Mouse (Mus musculus): ENCODE measurements around the gene Slc6a6. TPM values are rescaled to one million over a fixed set of nuclear protein-coding genes. Genes with fewer than 3 reads are reported as not detected.
A peak's percentile ranks its signal among the peaks of the same experiment; 100 is the strongest.

The Slc6a6 gene
- polyA plus RNA-seq, 1 experiment from 2014 or later: 48.4 TPM

DNA sequence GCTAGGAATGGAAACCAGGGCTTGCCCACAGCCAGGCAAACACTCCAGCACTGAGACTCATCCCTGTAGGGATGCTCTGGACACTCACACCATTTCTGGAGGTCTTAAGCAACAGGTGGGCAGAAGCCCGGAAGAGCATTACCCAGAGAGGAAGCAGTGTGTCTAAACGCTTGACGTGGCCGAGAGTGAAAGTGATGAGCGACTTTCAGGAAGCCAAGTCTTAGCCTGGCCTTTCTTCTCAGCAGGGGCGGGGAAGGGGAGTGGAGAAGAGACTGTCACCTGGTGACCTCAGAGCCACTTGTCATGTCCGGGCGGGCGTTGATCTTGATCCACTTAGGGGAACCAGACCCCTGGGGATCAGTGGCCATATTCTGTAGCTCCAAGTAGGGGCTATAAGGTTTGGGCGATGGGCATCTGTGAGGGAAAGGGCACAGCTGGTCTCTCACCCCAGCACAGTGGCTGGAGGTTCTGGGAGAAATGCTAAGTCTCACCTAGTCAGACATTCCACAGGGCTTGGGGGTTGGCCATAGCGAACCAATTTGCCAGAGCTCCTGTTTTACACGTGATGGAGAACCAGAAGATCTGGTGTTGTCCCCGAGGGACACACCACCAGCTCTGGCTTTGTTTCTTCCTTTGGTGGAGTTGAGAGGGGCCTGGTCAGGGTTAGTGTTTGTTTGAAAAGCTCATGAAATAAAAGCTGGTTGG lies 22.4 kb downstream of the Slc6a6 start:
- Histone ChIP-seq H3K4me3 (no peak overlapping the region), H3K4me1 (peaks cover 10% of the 10 kb centered on the region), H3K27me3 (no peaks in the 10 kb centered on the region), H3K4me2 (no peak overlapping the region), H3K36me3 (peaks cover 4% of the 10 kb centered on the region; the same call in 1 of the 2 replicates), H3K27ac (no peak overlapping the region), H3K9ac (no peak overlapping the region), H3K9me3 (peaks cover 6% of the 10 kb centered on the region; the same call in 1 of the 2 replicates)
- 52% methylated on average over 13 of the region's 13 CpGs for WGBS
- 0 out of 2 replicates have a peak, but pooled peaks have one; percentile 19 for ATAC-seq (ENCODE audit: borderline replicate concordance, extremely low read depth, low FRiP score, low TSS enrichment)

DNA sequence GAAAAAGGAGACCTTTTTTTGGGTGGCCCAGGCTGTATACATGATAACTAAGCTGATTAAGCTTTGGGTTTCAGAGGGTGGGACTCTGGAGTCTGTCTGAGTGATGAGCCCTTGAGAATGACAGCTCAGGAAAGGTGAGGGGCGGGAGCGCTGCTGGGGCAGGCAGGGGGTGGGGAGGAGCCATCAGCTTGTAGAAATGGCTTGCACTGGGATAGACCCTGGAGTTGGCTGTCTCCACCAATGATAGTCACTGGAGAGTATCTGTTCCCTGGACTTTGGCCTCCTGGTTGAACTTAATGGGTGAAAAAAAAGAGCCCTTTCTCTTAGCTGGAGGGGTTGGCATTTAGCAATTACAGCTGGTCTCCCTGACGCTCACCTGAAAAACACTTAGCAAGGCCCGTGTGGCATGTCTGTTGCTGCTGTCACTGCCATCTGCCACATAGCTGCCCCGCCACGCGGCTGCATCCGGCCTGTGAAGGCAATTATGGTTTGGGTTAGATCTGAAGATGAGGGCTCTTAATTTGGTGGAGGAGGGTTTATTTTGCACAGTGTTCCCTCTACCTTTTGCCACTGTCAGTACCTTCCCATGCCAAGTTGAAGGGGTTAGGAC lies 23.5 kb downstream of the Slc6a6 start:
- peaks cover 12% of the 10 kb centered on the region for H3K4me1 ChIP-seq
- H3K9ac ChIP-seq: no peak overlapping the region
- H3K27me3 ChIP-seq: no peaks in the 10 kb centered on the region
- no peak overlapping the region for H3K4me3 ChIP-seq
- H3K9me3 ChIP-seq: peaks cover 6% of the 10 kb centered on the region; the same call in 1 of the 2 replicates
- H3K27ac ChIP-seq: no peak overlapping the region
- peaks cover 8% of the 10 kb centered on the region; the same call in 1 of the 2 replicates for H3K36me3 ChIP-seq
- no peak overlapping the region for H3K4me2 ChIP-seq
- 72% methylated on average over 8 of the region's 8 CpGs for WGBS
- ATAC-seq (ENCODE audit: borderline replicate concordance, extremely low read depth, low FRiP score, low TSS enrichment): no peak

DNA sequence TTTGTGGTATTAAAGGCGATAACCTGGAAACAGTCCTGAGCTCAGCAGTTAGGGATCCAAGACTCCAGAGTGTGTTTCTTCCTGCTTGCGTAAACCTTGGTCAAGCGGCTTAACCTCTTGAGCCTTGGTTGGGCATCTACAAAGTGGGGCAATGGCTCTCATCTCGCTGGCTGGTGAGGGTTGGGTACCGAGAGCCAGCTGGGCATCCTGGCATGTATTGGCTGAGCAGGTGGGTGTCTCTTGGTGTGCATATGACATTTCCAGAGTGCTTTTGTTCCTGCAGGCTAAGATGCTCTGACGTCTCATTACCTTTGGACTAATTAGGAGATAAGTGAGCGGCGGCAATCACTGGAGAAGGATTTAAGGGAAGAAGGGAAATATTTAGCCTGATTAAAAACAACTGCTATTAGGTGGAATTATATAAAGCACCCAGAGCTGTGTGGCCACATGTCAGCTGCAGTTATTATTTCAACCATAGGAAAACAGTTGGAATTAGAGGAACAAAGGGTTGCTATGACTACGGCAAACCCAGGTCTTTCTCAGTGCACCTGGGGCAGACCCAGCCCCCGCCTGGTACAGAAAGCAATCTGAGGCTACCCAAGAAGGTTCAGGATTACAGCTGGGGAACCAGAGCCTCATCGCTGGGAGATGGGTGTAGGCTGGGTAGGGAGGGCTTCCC lies 24.2 kb downstream of the Slc6a6 start:
- peaks cover 19% of the 10 kb centered on the region for H3K4me1 ChIP-seq
- 82% methylated on average over 11 of the region's 11 CpGs for WGBS
- ATAC-seq (ENCODE audit: borderline replicate concordance, extremely low read depth, low FRiP score, low TSS enrichment): no peak
- no peak overlapping the region for H3K27ac ChIP-seq
- no peak overlapping the region for H3K4me3 ChIP-seq
- H3K9ac ChIP-seq: no peak overlapping the region
- H3K9me3 ChIP-seq: peaks cover 6% of the 10 kb centered on the region; the same call in 1 of the 2 replicates
- no peak overlapping the region for H3K4me2 ChIP-seq
- peaks cover 8% of the 10 kb centered on the region; the same call in 1 of the 2 replicates for H3K36me3 ChIP-seq
- H3K27me3 ChIP-seq: no peaks in the 10 kb centered on the region

DNA sequence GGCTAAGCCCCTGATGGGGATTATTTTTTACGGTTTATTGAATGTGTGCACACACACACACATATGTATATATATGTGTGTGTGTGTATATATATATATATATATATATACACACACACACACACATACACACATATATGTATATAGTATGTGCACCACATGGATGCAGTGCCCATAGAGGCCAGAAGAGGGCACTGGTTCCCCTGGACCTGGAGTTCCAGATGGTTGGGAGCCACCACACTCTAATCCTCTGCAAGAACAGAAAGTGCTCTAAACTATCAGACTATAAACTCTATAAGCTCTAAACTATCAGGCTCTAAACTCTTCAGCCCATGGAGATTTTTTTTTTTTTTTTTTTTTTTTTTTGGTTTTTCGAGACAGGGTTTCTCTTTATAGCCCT lies 25.1 kb downstream of the Slc6a6 start:
- no peak for ATAC-seq (ENCODE audit: borderline replicate concordance, extremely low read depth, low FRiP score, low TSS enrichment)
- Histone ChIP-seq H3K4me3 (no peak overlapping the region), H3K4me1 (peaks cover 27% of the 10 kb centered on the region), H3K9ac (no peak overlapping the region), H3K27ac (no peak overlapping the region), H3K36me3 (peaks cover 7% of the 10 kb centered on the region; the same call in 1 of the 2 replicates), H3K27me3 (no peaks in the 10 kb centered on the region), H3K4me2 (no peak overlapping the region), H3K9me3 (peaks cover 6% of the 10 kb centered on the region; the same call in 1 of the 2 replicates)
- 83% methylated on average over 2 of the region's 2 CpGs for WGBS

DNA sequence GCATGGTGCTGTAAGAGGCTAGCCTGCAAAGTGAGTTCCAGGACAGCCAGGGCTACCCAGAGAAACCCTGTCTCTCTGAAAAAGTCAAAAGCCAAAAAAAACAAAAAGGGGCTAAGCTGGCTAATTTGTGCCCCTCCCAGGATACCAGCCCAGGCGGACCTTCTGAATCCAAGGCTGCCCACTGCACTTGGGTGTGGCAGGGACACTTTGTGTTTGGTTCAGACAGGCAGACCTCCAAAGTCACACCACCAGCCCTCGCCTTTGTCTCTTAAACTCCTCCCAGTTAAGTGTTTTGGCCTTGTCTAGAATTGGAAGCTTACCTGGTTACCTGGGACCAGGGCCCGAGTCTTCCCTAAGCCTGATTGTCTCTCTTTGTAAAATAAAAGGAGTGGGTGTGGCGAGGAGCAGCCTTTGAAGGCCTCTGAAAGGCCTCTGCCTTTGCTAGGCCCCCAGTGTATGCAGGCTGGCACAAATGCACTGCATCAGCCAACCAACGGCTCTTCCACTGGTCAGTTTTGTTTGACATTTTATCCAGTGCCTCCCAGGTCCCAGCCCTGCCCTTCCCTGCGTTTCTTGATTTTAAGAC lies 26.6 kb downstream of the Slc6a6 start:
- no peak overlapping the region for H3K9ac ChIP-seq
- no peak for ATAC-seq (ENCODE audit: borderline replicate concordance, extremely low read depth, low FRiP score, low TSS enrichment)
- WGBS: 73% methylated on average over 6 of the region's 6 CpGs
- no peak overlapping the region for H3K27ac ChIP-seq
- peaks cover 30% of the 10 kb centered on the region for H3K4me1 ChIP-seq
- no peaks in the 10 kb centered on the region for H3K27me3 ChIP-seq
- peaks cover 4% of the 10 kb centered on the region; the same call in 1 of the 2 replicates for H3K36me3 ChIP-seq
- H3K9me3 ChIP-seq: peaks cover 6% of the 10 kb centered on the region; the same call in 1 of the 2 replicates
- H3K4me3 ChIP-seq: no peak overlapping the region
- H3K4me2 ChIP-seq: no peak overlapping the region

DNA sequence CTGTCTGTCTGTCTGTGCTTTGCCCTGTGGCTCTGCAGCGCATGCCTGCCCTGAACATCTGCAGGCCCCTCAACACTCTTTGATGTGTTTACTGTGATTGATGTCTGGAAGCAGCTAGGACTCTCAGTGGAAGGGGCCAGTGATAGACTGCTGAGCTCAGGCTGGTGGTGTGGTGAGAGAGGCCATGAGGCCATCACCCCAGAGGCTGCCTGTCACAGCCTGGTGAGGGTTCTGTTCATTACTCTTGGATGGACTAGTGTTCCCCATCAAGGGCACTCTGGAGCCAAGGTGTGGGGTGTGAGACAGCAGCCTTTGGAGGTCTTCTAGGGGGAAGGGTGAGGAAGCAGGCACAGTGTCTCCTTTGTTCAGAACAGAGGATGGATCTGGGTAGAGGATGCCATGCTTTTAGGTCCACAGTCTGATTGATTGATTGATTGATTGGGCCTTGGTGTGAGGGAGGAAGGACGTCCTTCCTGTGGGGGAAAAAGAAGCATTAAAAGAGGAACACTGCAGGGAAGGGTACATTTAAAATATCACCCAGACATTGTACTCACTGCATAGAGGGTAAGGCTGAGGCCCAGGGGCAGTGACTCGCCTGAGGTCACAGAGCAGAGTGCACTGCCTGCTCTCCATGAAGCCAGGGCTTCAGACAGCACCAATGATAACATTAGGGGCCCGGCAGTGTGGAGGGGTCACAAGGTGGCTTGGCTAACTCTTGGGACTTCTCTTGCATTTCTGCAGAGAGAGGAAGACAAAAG lies 28.4 kb downstream of the Slc6a6 start:
- peaks cover 21% of the 10 kb centered on the region for H3K4me1 ChIP-seq
- H3K36me3 ChIP-seq: peaks cover 4% of the 10 kb centered on the region; the same call in 1 of the 2 replicates
- H3K4me2 ChIP-seq: 0 out of 2 replicates have a peak overlapping the region, but pooled peaks have one; percentile 12
- no peak overlapping the region for H3K9ac ChIP-seq
- no peak overlapping the region for H3K4me3 ChIP-seq
- peaks cover 6% of the 10 kb centered on the region; the same call in 1 of the 2 replicates for H3K9me3 ChIP-seq
- 31% methylated on average over 4 of the region's 4 CpGs for whole genome bisulfite sequencing
- H3K27ac ChIP-seq: peak overlapping the region; percentile 76
- 0 out of 2 replicates have a peak, but pooled peaks have one; percentile 9 for ATAC-seq (ENCODE audit: borderline replicate concordance, extremely low read depth, low FRiP score, low TSS enrichment)
- no peaks in the 10 kb centered on the region for H3K27me3 ChIP-seq

DNA sequence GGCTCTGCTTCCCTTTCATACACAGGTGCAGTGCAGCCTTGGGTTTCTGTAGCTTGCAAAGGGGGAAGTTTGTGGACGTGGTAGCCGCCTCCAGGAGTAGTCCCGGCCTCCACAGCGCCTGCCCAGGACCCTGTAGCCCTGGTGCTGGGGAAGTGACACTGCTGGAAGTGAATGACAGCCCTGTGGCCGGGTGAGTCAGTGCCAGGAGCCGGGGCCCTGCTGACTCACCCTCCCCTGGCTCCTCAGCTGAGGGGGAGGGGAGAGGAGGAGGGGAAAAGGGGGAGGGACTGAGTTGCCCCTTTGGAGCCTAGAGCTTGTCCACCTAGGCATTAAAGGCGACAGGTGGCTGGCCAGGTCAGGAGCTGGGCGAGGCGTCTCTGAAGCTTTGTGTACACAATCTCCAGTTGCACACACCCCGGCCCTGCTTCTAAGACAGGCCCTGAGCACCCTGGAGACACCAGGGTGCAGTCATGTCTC lies 29.0 kb downstream of the Slc6a6 start:
- Histone ChIP-seq H3K4me1 (peaks cover 21% of the 10 kb centered on the region), H3K27ac (peak overlapping the region; percentile 76), H3K9me3 (peaks cover 6% of the 10 kb centered on the region; the same call in 1 of the 2 replicates), H3K4me2 (0 out of 2 replicates have a peak overlapping the region, but pooled peaks have one; percentile 12), H3K36me3 (peaks cover 4% of the 10 kb centered on the region; the same call in 1 of the 2 replicates), H3K4me3 (no peak overlapping the region), H3K27me3 (no peaks in the 10 kb centered on the region), H3K9ac (no peak overlapping the region)
- peak; percentile 83 for ATAC-seq (ENCODE audit: borderline replicate concordance, extremely low read depth, low FRiP score, low TSS enrichment)
- 14% methylated on average over 10 of the region's 10 CpGs for WGBS

DNA sequence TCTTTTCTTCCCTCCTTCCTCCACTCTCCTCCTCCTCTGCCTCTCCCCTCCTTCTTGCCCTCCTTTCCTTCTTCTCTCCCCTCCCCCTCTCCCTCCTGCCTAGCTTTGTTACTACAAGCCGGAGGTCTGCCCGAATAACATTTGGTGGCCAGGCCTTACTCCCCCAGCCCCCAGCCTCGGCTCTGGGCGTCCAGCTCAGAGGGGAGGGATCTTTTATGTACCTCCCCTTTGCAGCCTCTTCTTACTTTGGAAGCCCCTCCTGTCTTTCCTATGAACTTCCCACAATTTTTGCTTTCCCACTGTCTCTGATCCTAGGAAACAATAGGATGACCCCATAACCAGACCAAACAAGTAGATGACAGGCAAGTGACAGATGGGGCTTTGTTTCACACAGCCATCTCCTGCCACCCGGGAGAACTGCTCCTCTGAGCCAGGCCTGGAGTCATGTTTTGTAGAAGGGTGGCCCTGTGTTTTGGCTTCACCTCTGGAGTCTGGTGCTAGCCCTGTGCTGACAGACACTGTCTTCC lies 29.6 kb downstream of the Slc6a6 start:
- H3K36me3 ChIP-seq: peaks cover 4% of the 10 kb centered on the region; the same call in 1 of the 2 replicates
- H3K27me3 ChIP-seq: no peaks in the 10 kb centered on the region
- peaks cover 4% of the 10 kb centered on the region; the same call in 1 of the 2 replicates for H3K9me3 ChIP-seq
- H3K4me1 ChIP-seq: peaks cover 22% of the 10 kb centered on the region
- no peak overlapping the region for H3K4me2 ChIP-seq
- WGBS: 16% methylated on average over 5 of the region's 5 CpGs
- H3K27ac ChIP-seq: peak overlapping the region; percentile 76
- no peak overlapping the region for H3K4me3 ChIP-seq
- peak; percentile 24; the same call in 1 of the 2 replicates for ATAC-seq (ENCODE audit: borderline replicate concordance, extremely low read depth, low FRiP score, low TSS enrichment)
- H3K9ac ChIP-seq: no peak overlapping the region

DNA sequence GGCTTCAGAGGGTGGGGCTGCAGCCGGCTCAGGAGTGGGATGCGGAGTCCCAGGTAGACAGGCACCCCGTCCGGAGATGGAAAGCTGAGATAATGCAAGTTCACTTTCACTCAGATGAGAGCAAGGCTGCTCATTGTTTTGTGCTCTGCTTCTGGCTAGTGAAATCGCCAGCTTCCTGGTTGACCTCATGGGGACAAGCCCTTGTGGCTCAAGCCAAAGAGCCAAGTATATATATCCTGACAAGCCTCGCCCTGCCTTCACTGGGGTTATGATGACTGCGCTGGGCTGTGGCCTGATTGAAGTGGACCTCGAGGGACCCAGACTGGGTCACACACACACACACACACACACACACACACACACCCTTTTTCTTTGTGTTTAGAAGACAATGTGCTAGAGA lies 31.2 kb downstream of the Slc6a6 start:
- Histone ChIP-seq H3K9me3 (no peaks in the 10 kb centered on the region), H3K36me3 (0 out of 2 replicates have a peak, but pooled peaks cover 4% of the 10 kb centered on the region), H3K4me2 (no peak overlapping the region), H3K4me3 (no peak overlapping the region), H3K27ac (no peak overlapping the region), H3K27me3 (no peaks in the 10 kb centered on the region), H3K9ac (no peak overlapping the region), H3K4me1 (peaks cover 38% of the 10 kb centered on the region)
- 75% methylated on average over 8 of the region's 8 CpGs for WGBS
- ATAC-seq (ENCODE audit: borderline replicate concordance, extremely low read depth, low FRiP score, low TSS enrichment): no peak

DNA sequence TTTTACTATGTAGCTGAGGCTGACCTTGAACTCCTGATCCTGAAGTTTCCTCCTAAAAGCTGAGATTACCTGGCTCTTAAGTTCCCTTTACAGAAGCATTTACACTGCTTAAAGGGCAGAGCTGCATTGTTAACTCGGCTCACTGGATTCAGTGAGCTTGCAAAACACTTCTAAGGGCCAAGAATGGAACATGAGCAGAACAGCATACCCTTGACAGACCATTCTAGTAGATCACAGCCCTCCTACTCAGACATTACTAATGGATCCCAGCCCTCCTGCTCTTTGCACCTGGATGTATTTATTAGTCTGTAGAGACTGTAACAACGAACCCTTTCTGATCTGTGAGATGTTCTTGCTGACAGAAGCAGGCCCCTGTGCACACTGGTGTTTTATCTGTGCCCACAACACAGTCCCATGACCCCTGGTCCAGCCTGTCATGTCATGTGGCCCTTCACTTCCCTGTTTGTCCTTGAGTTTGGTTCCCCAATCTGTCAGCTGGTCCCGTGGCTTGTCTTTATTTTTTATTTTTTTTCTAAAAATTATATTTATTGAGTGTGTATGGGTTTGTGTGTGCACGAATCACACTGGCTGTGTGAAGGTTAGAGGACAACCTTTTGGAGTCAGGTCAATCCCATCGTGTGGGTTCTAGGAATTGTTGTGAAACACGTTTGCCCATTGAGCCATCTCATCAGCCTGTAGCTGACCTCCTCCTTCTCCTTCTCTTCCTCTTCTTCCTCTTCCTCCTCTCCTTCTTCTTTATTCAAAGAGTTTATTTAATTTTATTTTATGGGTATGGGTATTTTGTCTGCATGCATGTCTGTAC lies 32.3 kb downstream of the Slc6a6 start:
- Histone ChIP-seq H3K27me3 (no peaks in the 10 kb centered on the region), H3K9ac (no peak overlapping the region), H3K36me3 (0 out of 2 replicates have a peak, but pooled peaks cover 4% of the 10 kb centered on the region), H3K4me2 (no peak overlapping the region), H3K4me3 (no peak overlapping the region), H3K4me1 (peaks cover 48% of the 10 kb centered on the region), H3K9me3 (no peaks in the 10 kb centered on the region), H3K27ac (no peak overlapping the region)
- WGBS: 57% methylated on average over 6 of the region's 6 CpGs
- ATAC-seq (ENCODE audit: borderline replicate concordance, extremely low read depth, low FRiP score, low TSS enrichment): no peak

Measured in lung, embryonic 15.5 days (tissue).